Mouse (Mus musculus): ENCODE measurements around the gene Cog6.

Gene Cog6

GRCm38 (mm10) chr3:52963441-52963840 lies 53.6 kb downstream of the Cog6 start:
- CTCF ChIA-PET: no interaction called here

GRCm38 (mm10) chr3:52962391-52962790 lies 54.6 kb downstream of the Cog6 start:
- CTCF ChIA-PET: no interaction called here

GRCm38 (mm10) chr3:52961661-52962060 lies 55.4 kb downstream of the Cog6 start:
- CTCF ChIA-PET: interaction anchor here (0.6 kb wide), 1 partner anchor 840 kb away, joined by 5 read pairs; no protein-coding TSS in a partner anchor

GRCm38 (mm10) chr3:52960951-52961350 lies 56.1 kb downstream of the Cog6 start:
- CTCF ChIA-PET: no interaction called here

GRCm38 (mm10) chr3:52958444-52959120 lies 58.5 kb downstream of the Cog6 start:
- CTCF ChIA-PET: no interaction called here

- CTCF ChIA-PET: no interaction called here
These were observed 59.2 kb downstream of the Cog6 start for GRCm38 (mm10) chr3:52957861-52958260.

- CTCF ChIA-PET: interaction anchor here (0.5 kb wide), 1 partner anchor 31 kb away, joined by 5 read pairs; no protein-coding TSS in a partner anchor
These were observed 60.8 kb downstream of the Cog6 start for GRCm38 (mm10) chr3:52956236-52956635.

- CTCF ChIA-PET: no interaction called here
These were observed 61.5 kb downstream of the Cog6 start for GRCm38 (mm10) chr3:52955481-52956019.

GRCm38 (mm10) chr3:52954656-52955055 lies 62.4 kb downstream of the Cog6 start:
- CTCF ChIA-PET: no interaction called here

- CTCF ChIA-PET: interaction anchor here (0.7 kb wide), 1 partner anchor 1340 kb away, joined by 3 read pairs; no protein-coding TSS in a partner anchor
These were observed 63.2 kb downstream of the Cog6 start for GRCm38 (mm10) chr3:52953831-52954230.

GRCm38 (mm10) chr3:52948824-52949223 lies 68.2 kb downstream of the Cog6 start:
- CTCF ChIA-PET: interaction anchor here (0.6 to 0.7 kb wide), 2 partner anchors 10 to 24 kb away, joined by 3 to 4 read pairs; no protein-coding TSS in a partner anchor

- CTCF ChIA-PET: no interaction called here
These were observed 69.6 kb downstream of the Cog6 start for GRCm38 (mm10) chr3:52947444-52947843.

GRCm38 (mm10) chr3:52940832-52941468 lies 76.1 kb downstream of the Cog6 start:
- CTCF ChIA-PET: no interaction called here

- CTCF ChIA-PET: interaction anchor here (0.7 kb wide), 2 partner anchors 11 to 878 kb away, joined by 3 to 4 read pairs; no protein-coding TSS in a partner anchor
These were observed 78.6 kb downstream of the Cog6 start for GRCm38 (mm10) chr3:52938398-52938797.

GRCm38 (mm10) chr3:52937739-52938306 lies 79.2 kb downstream of the Cog6 start:
- CTCF ChIA-PET: no interaction called here

GRCm38 (mm10) chr3:52931956-52932355 lies 85.1 kb downstream of the Cog6 start:
- CTCF ChIA-PET: no interaction called here
